Mouse (Mus musculus) embryo, embryonic 11 days (tissue): ENCODE measurements around the gene Samhd1.

Experiments
- DNase-seq: peaks from one replicate; pipeline ENCODE4 v3.0.0-alpha.2; 2015

The Samhd1 gene

DNA sequence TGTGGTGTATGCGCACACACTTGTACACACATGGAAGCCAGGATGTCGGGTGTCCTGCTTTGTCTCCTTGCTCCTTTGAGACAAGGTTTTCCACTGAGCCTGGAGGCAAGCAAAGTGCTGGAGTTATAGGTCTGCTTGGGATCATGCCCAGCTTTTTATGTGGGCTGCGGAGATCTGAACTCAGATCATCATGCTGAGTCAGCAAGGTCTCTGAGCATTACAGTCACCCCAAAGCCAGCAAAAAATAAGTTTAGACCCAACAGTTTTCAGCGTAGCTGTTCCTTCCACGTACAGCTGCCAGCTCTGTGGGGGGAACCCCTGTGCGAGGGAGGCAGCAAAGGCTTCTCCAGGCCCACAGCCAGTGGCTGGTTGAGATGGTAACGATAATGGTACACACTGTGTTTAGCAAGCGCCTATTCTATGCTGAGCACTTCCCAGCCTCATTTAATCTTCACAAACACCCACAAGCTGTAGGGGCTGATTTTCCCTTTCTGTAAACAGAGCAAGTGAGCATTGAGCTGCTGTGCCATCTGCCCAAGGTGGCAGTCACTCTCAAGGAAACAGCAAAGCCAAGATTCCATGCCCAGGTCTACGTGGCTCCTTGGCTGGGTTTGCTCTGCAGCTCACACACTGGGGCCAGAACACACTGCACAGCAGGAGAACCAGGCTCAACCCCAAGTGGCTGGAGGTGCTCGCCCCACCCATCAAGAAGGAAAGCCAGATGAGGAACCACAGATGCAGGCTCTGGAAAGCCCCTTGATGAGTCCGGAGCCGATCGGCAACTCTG, 86.5 kb downstream of the Samhd1 start:
- no peak for DNase-seq
